Mouse (Mus musculus) telencephalon, adult 2 months (tissue): ENCODE measurements around the gene Timm8a2.
"Not testable (repeated sequence)": the region's sequence is repeated elsewhere in the genome, so short reads cannot be mapped to it uniquely, and the experiment has no call there.

ENCODE experiments used
- DNase-seq: peaks from one replicate; pipeline ENCODE4 v3.0.0-alpha.2; 2011; ENCODE audit warnings: low read depth, low spot score

The Timm8a2 gene

DNA sequence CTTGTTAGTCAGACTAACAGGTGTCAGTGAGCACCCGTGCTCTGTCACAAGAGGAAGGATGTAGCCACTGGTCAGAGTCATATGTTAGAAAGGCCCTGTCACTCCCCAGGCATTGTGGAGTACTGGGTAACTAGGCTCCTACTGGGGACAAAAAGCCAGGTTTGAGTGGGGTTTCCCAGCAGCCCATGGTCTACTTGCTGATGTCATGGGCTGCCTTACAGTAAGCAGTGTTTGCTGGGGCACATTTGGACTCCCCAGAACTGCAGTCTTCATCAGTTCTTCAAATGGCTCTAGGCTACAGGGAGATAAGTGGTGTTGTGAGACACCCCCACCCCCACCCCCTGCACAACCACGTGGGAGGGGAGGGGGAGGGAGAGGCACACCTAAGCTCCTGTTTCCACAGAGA, 23.5 kb downstream of the Timm8a2 start:
- DNase-seq = no peak

DNA sequence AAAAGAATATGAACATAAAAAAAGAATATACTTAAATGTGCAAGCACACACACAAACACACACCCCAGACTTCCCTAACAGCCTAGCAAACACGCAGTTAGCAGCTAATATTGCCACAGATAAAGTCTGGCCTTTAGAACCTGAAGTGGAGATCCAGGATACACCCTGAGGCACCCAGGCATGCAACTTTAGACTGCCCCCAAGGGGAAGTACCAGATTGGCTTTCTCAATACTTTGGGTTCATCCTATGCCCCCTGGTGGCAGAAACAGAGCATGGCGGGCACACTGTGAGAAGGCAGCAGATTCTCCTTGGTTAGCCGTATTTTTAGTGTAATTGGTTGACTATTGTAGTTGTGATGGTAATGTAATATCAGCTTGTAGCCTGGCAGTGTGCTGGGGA, 26.2 kb downstream of the Timm8a2 start:
- DNase-seq = peak; percentile 36

DNA sequence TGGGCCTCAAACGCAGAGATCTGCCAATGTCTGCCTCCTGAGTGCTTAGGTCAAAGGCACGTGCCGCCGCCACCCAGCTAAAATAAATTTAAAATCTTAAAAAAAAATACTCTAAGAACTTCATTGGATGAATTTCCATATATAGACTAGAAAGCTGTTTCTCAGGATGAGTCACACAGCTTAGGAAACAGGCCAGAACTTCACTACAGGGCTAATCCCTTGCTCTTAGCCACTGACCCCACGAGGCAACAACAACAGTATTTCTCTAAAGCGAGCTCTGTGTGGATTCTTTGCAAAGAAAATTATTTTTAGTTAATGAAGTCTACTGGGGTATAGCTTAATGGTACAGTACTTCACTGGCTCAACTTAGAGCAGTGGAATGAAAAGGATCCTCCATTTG, 26.9 kb downstream of the Timm8a2 start:
- no peak for DNase-seq

DNA sequence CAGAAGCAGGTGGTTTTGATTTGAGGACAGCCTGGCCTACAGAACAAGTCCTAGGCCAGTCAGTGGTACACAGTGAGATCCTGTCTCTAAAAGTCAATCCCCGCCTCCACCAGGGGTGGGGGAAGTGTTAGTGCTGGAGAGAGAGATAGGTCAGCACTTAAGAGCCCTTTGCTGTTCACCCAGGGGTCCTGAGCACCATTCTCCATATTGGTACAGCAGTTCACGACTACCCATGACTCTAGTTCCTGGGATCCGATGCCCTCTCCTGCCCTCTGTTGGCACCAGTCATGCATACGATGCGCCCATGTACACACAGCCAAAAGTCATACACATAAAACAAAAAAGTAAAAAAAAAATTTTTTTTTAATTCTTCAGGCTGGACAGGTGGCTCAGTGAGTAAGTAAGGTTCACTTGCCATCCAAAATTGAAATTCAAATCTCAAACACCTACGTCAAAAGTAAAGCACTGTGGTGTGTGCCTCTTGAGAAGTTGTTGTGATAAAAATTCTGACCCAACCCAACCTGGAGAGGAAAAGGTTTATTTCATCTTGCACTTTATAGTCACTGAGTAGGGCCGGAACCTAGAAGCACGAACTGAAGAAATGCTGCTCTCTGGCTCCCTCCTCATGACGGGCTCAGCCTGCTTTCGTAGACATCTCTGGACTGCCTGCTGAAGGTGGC, 28.1 kb downstream of the Timm8a2 start:
- no peak for DNase-seq

DNA sequence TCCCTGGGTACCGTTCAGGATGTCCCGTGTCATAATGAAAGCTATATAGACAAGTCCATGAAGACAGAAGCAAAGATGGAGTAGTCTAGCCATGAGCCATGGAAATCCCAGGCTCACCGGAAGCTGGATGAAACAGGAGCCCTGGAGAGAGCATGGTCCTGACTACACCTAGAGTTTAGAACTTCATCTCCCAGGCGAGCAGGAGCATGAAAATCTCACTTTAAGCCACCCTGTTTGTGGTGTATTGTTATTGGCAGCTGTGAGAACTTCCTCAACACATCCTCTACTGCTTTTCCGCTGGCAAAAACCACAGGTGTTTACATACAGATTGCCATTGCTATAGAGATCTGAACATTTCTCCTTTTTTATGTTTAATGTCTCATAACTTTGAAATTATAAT, 29.1 kb downstream of the Timm8a2 start:
- no peak for DNase-seq

GRCm38 (mm10) chr14:122064519-122064918, 30.0 kb downstream of the Timm8a2 start:
- DNase-seq = peak; percentile 10

DNA sequence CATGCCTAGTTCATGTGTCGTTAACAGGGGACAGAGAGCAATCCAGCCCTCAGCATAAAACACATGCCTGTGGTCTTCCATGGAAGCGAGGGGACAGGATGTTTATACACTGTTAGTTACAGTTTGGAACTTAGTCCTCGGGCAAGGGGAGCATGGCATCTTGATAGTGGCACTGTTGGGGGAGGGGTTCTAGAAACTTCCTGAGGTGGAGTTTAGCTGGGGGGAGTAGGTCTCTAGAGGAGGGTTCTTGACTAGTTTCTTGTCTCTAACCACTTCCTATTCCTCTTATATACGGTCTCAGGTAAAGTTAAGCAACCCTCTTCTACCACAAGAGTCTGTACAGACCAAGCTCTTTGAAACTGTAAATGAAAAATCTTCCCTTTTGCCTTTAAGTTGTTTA, 31.8 kb downstream of the Timm8a2 start:
- no peak for DNase-seq

DNA sequence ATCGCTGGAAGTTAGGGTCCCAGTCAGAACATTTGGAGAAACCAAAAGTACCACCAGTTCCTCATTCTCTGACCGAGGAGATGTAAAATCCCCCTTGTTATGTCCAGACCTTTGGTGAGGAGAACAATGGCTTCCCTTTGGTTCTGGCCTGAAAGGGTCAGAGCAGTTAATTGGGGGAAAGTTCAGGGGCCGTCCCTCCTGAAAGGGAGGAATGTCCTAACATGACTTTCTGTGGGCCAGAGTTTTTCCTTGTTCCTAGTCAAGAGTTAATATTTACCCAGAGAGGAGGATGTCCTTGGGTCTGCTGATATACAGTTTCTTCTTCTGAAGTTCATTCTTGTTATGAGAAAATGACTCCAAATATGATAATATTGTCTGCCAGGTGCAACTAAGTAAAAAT, 33.6 kb downstream of the Timm8a2 start:
- DNase-seq = not testable (repeated sequence)

DNA sequence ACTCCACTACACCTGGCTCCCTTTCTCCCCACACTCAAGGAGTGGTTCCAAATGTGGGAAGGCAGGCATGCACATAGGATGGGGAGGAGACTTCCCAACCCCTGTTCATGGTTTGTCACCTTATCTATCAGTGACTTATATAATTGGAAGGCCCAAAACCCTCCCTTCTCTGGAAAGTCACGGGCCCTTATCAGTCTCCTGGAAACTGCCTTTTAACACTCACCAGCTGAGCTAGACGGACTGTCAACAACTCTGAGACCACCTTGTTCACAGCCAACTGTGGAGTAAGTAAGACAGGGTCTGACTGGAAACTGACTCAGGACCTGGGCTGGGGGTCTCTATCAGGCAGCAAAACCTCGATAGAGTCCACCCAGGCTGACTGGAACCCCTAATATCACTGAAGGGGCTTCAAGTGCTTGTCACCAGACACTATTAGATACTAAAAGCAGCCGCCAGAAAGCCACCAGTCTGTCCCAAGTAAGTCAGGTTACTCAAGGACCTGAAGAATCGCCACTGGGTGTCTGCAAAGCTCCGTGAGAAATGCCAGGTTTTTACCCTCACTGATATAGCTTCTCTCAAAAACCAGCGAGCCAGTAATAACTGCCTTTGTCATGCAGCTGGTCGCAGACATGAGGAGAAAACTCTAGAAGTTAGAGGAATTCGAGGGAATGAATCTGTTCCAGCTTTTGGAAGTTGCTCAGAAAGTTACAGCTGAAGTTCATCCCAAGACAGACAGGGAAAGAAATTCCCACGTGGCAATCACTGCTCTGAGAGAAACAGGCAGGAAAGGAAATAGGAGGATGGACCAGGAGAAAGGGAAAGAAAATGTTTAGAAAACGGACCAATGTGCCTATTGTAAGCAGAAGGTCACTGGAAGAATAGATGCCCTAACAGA, 34.6 kb downstream of the Timm8a2 start:
- DNase-seq = no peak

- DNase-seq = no peak
These were observed 35.5 kb downstream of the Timm8a2 start for GRCm38 (mm10) chr14:122069948-122070347.

- no peak for DNase-seq
These were observed 38.9 kb downstream of the Timm8a2 start for GRCm38 (mm10) chr14:122073422-122073821.

GRCm38 (mm10) chr14:122074360-122074759, 39.9 kb downstream of the Timm8a2 start:
- no peak for DNase-seq

DNA sequence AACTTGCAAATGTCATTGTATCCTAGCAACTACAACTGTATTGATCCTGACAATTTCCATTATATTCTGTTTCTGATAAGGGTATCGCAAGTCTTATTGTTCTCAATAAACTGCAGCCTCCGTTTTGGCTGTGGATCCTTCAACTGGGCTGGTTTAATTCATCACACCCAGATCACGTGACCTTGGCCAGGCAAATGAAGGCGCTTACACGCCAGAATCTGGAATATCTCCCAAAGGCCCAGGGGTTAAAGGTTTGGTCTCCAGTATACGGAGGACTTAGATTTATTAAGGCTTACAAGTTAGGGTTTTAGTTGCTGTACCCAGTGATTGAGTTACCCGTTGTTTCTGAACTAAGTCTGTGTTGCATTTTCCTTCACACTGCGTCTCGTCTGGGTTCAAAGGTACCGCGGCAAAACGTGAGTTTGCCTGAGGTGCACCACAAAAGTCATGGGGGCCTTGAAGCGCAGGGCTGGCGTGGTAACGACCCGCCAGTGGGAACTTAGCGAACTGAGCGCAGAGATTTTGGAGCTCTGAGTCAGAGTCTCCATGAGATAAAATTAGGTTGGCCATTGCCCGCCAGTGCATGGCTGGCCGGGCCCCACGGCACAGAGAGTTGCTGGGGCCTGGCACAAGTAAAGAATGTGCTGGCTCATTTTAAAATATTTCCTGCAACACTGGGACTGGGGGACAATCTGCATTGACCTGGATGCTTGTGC, 41.2 kb downstream of the Timm8a2 start:
- DNase-seq = no peak

GRCm38 (mm10) chr14:122077017-122077416, 42.5 kb downstream of the Timm8a2 start:
- no peak for DNase-seq

DNA sequence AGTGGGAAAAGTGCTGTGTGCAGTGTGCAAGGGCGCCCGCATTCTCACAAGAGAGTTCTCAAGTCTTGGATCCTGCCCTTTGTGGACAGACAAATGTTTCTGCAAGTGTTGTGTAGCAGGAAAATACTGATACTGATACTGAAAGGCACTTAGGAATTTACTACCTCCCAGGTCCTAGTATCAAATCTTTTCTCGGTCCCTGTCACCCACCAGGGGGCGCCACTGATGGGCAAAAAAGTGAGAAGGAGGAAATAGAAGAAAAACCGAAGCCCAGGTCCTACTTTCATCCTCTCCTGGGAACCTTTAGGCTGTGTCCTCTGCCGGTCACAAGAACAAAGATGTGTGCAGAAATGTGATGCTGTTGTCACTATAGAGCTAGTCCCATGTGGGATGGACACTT, 45.0 kb downstream of the Timm8a2 start:
- no peak for DNase-seq

DNA sequence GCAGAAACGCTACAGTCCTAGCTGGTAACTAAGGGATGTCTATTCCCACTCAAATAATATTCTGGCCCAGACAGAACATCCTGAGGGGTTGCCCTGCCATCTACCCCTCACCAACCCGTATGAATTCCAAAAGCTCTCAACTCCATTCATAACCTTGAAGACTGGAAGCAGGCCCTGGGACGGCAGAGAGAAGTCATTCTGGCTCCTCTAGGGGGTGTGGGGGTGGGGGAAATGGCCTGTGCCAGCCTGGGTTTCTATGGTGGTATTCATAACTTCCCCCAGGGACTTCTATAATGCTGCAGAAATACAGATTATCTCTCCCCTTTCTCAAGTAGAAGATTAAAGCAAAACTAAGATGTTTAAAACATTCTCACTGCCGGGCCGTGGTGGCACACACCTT, 45.4 kb downstream of the Timm8a2 start:
- no peak for DNase-seq

DNA sequence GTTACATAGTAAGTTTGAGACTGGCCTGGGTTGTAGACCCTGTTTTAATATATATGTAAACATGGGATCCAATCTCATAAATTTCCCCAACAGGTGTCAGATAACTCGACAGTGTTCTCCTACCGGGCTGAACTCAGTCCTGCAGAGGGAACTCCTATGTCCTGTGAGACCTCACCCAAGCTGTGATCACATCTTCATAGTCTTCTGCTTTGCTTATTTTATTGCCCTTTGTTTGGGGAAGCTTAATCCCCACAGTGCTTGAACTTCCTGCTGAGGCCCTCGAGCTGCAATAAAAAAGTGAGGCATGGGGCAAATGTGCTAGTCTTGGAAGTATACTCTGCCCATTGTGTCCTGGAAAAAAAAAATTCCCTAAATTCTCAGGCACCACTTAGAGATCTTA, 46.8 kb downstream of the Timm8a2 start:
- no peak for DNase-seq

- DNase-seq = no peak
These were observed 49.0 kb downstream of the Timm8a2 start for GRCm38 (mm10) chr14:122083499-122083898.

DNA sequence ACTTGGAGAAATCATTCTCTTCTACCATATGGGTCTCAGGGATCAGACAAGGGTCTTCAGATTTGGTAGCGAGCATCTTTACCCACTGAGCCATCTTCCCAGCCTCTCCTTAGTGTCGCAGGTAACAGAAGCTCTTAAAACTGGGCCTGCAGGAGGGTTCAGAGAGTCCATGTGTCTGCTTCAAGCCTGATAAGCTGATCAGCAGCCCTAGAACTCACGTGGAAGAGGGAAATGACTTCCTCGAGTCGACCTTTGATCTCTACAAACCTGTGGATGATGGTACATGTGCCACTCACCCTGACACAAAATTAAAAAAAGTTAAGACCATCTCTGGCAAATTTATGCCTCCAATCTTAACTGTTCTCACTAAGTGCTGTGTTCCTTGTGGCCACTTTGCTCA, 53.5 kb downstream of the Timm8a2 start:
- DNase-seq = no peak
